Mouse (Mus musculus) ES-CJ7 (cell line): ENCODE measurements around the gene Mt4.

Experiments
- DNase-seq: peaks from one replicate; pipeline ENCODE4 v3.0.0; 2011; ENCODE audit warnings: low read depth, low spot score

Gene Mt4

GRCm38 (mm10) chr8:94178857-94179712 is 42.1 kb downstream of the Mt4 start, which contains the start of gene Mt1:
TSS of gene Mt1 (plus strand) at chr8:94179082.
- peak; percentile 97 for DNase-seq

- no peak for DNase-seq
Observed at GRCm38 (mm10) chr8:94179713-94180560, 42.9 kb downstream of the Mt4 start.

GRCm38 (mm10) chr8:94180561-94180908 is 43.5 kb downstream of the Mt4 start:
- no peak for DNase-seq

- DNase-seq: no peak
Observed at GRCm38 (mm10) chr8:94182055-94182929, 45.3 kb downstream of the Mt4 start.

DNA sequence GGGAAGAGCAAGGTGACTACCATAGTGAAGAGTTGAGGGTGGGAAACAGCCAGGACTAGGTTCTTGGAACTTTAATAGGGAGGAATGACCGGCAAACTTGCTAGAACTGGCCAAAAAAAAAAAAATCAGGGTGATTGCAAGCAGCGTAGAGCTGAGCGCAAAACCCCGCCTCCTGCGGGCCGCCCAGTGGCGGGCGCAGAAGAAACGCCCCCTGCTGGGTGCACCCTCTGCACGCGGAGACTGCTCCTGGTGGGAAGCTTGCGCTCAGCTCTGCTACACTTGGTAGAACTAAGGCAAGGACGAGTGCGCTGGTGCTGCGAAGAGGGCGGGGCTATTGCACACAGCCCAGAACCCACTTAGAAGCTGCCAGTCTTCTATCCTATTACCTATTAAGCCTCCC is 46.1 kb downstream of the Mt4 start:
- DNase-seq: peak; percentile 95

GRCm38 (mm10) chr8:94184357-94184843 is 47.4 kb downstream of the Mt4 start:
- peak; percentile 73 for DNase-seq

- no peak for DNase-seq
Observed at GRCm38 (mm10) chr8:94185791-94186190, 48.8 kb downstream of the Mt4 start.

GRCm38 (mm10) chr8:94186542-94186941 is 49.5 kb downstream of the Mt4 start:
- peak; percentile 96 for DNase-seq

DNA sequence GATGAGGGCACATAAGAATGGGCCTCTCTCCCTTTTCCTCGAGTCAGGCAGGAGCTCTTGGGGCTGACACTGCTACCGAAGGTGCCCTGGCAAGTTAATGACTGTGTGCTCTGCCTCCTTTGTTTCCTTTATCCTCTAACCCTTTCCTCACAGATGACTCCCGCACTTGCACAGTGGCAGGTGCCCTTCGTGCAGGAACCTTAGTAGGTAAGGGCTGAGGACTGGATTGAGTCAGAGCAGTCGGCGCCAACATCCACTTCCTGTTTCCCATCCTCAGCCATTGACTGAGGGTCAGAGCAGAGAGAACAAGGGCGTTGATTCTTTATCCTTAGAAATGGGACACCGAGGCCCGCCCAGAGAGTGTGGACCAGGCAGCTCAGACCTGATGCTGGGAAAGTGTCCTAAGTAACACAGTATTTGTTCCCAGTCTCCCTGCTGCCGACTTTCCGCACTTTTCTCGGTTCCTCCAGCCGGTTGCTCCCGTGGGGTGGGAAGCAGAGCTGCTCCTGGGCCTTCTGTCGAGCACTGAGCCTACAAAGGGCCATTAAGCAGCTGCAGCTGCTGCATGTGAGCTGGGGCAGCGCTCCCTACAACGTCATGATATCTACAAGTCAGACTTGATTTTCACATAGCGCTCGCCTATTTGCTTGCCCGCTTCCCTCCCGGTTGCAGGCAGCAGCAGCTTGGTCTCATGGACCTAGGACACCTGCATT is 50.4 kb downstream of the Mt4 start:
- peak; percentile 69 for DNase-seq
